Mouse (Mus musculus) ES-Bruce4 (cell line): ENCODE data around the gene Pon2. TPM values are rescaled to one million over a fixed set of nuclear protein-coding genes. Genes with fewer than 3 reads are reported as not detected.

Experiments
- H3K27ac ChIP-seq: 2 replicates; pipeline ENCODE4 v1.5.1; 2012; ENCODE audit warnings: low read length, inconsistent platforms; ENCODE audit not compliant: insufficient read depth
- H3K27me3 ChIP-seq: 2 replicates; pipeline ENCODE4 v1.6.1; 2012; ENCODE audit warnings: mild to moderate bottlenecking, low read length, inconsistent platforms; ENCODE audit not compliant: control insufficient read depth, poor library complexity, insufficient read depth, severe bottlenecking
- H3K36me3 ChIP-seq: 2 replicates; pipeline ENCODE4 v1.6.1; 2012; ENCODE audit warnings: inconsistent platforms, mild to moderate bottlenecking, low read length, moderate library complexity; ENCODE audit not compliant: control insufficient read depth, poor library complexity, insufficient read depth, severe bottlenecking
- H3K4me1 ChIP-seq: one replicate; pipeline ENCODE4 v1.8.1; 2011; ENCODE audit warnings: low read length; ENCODE audit not compliant: control insufficient read depth, insufficient read depth
- H3K4me3 ChIP-seq: 2 replicates; pipeline ENCODE4 v1.5.1; 2011; ENCODE audit warnings: low read depth, mild to moderate bottlenecking, low read length
- H3K9ac ChIP-seq: 2 replicates; pipeline ENCODE4 v1.6.1; 2012; ENCODE audit warnings: low read depth, mild to moderate bottlenecking, inconsistent platforms; ENCODE audit not compliant: poor library complexity, severe bottlenecking
- H3K9me3 ChIP-seq: replicated peaks from 2 replicates; pipeline ENCODE4 v1.6.1; 2012; ENCODE audit warnings: mild to moderate bottlenecking, low read length, inconsistent platforms; ENCODE audit not compliant: control insufficient read depth, poor library complexity, insufficient read depth, severe bottlenecking
- CTCF ChIP-seq: IDR thresholded peaks from one replicate; pipeline ENCODE4 v1.8.1; 2011; ENCODE audit warnings: low read depth, low read length
- EP300 ChIP-seq: IDR thresholded peaks from 2 replicates; pipeline ENCODE4 v1.6.1; 2011; ENCODE audit warnings: low read depth, low read length; ENCODE audit not compliant: insufficient read depth
- POLR2A ChIP-seq: IDR thresholded peaks from one replicate; pipeline ENCODE4 v1.8.1; 2011; ENCODE audit warnings: low read length; ENCODE audit not compliant: insufficient read depth
- polyA plus RNA-seq: library from polyadenylated mRNA; stranded (reverse); fragments of >200 nt; gene quantifications from 2 replicates; pipeline ENCODE4 v1.2.4, GENCODE M21; 2011; ENCODE audit warnings: low read depth; ENCODE audit not compliant: missing spikeins, insufficient read depth, insufficient read length

Gene Pon2
- polyA plus RNA-seq, 1 experiment: 6.5 TPM

DNA sequence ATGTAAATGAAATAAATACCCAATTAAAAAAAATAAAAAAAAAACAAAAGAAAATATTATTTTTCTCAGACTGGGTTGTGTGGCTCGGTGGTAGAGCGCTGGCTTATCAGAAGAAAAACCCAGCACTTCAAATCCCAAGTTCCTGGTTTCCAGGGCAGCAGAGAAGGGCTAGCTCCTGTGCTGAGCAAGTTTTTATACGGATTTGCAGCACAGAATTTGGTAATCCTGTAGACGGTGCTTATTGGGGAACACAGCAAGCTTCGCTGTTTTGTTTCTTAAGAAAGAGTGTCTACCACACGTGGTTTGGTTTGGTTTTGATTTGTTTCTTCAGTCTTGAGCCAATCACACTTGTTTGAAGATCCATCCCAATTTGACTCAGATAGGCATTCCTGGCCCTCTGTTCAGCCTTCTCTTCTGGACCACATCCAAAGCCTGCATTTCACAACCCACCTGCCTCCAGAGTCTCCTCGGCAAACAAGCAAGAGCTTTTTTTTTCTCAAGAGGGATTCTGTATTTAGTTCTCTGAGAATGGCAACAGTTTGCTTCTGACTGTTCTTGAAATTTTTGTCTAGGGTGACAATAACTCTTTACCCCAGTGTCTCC is 11.4 kb upstream of the Pon2 start:
- Histone ChIP-seq H3K27me3 (no peaks in the 10 kb centered on the region), H3K4me3 (no peak overlapping the region), H3K4me1 (no peaks in the 10 kb centered on the region), H3K9me3 (no peaks in the 10 kb centered on the region), H3K36me3 (no peaks in the 10 kb centered on the region), H3K27ac (no peak overlapping the region), H3K9ac (no peak overlapping the region)
- TF ChIP-seq EP300: no peak
- no peak for TF ChIP-seq POLR2A
- TF ChIP-seq CTCF: no peak

DNA sequence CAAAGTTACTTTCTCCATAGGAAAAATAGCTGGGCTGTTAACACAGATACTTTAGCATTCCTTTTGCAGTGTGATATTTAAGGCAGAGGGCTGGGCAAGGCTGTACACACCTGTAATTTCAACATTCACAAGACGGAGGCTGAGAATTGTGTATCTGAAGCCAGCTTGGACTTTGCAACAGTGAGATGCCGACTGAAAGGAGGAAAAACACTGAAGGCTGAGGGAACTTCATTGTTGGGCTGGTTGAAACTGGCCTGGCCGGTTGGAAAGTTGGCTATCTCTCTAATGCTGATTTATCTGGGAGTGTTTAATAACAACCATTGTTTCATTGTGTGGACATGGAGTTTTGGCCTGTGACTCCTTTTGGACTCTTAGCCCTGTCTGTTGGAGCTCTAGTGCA is 7.7 kb upstream of the Pon2 start:
- no peaks in the 10 kb centered on the region for H3K9me3 ChIP-seq
- H3K36me3 ChIP-seq: no peaks in the 10 kb centered on the region
- H3K4me3 ChIP-seq: no peak overlapping the region
- no peak for TF ChIP-seq CTCF
- no peak for TF ChIP-seq POLR2A
- H3K27ac ChIP-seq: no peak overlapping the region
- H3K27me3 ChIP-seq: no peaks in the 10 kb centered on the region
- no peaks in the 10 kb centered on the region for H3K4me1 ChIP-seq
- H3K9ac ChIP-seq: no peak overlapping the region

DNA sequence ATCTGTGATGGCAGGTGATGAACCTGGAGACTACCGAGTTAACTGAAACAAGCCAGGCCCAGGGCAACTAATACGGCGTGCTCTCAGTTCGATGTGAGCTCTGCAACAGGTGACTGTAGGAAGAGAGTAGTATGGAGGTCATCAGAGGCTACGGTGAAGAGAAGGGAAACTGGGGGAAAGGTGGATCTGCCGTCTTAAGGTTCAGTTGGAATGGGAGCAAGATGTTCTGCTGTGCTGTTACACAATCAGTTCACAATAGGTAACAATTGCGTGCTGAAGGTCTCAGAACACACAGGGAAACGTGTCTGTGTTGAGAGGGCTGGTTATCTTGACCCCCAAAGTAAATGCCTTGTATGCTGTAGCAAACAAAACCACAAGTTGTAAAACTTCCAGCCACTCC is 6.7 kb upstream of the Pon2 start:
- Histone ChIP-seq H3K9me3 (no peaks in the 10 kb centered on the region), H3K36me3 (no peaks in the 10 kb centered on the region), H3K4me1 (no peaks in the 10 kb centered on the region), H3K27me3 (no peaks in the 10 kb centered on the region), H3K4me3 (no peak overlapping the region), H3K27ac (no peak overlapping the region), H3K9ac (no peak overlapping the region)
- no peak for TF ChIP-seq CTCF
- no peak for TF ChIP-seq POLR2A
- TF ChIP-seq EP300: no peak

DNA sequence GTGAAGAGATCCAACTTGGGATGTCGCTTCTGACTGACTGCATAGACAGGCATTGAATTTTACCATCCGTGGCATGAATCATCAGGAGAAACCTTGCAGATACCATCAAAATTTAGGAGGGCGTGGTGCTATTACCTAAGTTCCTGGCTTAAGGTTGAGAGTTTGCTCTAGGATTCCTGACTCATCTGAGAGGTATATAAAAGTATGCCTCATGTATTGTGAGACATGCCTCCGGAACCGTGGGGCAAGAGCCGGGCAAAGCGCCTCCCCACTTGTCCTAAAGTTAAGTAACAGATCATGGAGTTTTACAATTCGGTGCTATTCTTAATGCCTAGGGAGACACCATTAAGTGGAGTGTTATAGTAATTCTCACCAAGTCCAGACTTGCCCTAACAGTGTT is 2.4 kb upstream of the Pon2 start:
- H3K4me1 ChIP-seq: no peaks in the 10 kb centered on the region
- H3K9me3 ChIP-seq: no peaks in the 10 kb centered on the region
- no peak overlapping the region for H3K27ac ChIP-seq
- H3K9ac ChIP-seq: no peak overlapping the region
- H3K27me3 ChIP-seq: no peaks in the 10 kb centered on the region; the same call in 1 of the 2 replicates
- H3K4me3 ChIP-seq: no peak overlapping the region
- no peaks in the 10 kb centered on the region for H3K36me3 ChIP-seq
- TF ChIP-seq EP300: no peak
- TF ChIP-seq CTCF: no peak
- no peak for TF ChIP-seq POLR2A

DNA sequence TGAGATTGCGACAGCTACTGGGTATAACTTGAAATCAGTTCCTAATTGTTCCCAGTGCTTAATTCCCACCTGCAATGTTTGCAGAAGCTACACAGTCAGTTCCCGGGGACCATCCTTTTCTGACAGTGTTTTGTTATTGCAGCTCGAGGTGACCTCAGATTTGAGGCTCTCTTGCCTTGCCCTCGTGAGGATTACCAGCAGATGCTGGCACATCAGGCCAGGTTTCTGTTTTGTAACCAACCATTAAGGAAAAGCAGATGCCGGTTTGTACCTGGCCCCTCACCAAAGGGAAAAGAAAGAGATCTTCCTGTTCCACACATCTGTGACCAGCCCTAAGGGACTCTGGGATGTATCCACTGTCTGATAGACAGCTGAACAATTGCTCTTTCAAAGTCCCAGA is 1.3 kb upstream of the Pon2 start:
- H3K27ac ChIP-seq: no peak overlapping the region
- TF ChIP-seq CTCF: no peak
- H3K36me3 ChIP-seq: no peaks in the 10 kb centered on the region

GRCm38 (mm10) chr6:5297321-5298091 is 749 bp downstream of the Pon2 start:
- peak overlapping the region; percentile 64 for H3K9ac ChIP-seq
- peak overlapping the region; percentile 55 for H3K4me3 ChIP-seq
- H3K27me3 ChIP-seq: no peaks in the 10 kb centered on the region; the same call in 1 of the 2 replicates
- TF ChIP-seq EP300: no peak
- H3K4me1 ChIP-seq: no peaks in the 10 kb centered on the region
- H3K36me3 ChIP-seq: no peaks in the 10 kb centered on the region
- H3K27ac ChIP-seq: no peak overlapping the region
- no peaks in the 10 kb centered on the region for H3K9me3 ChIP-seq

More for the DNA sequence above, 1.3 kb upstream of the Pon2 start:
- H3K9ac ChIP-seq: no peak overlapping the region
- no peaks in the 10 kb centered on the region; the same call in 1 of the 2 replicates for H3K27me3 ChIP-seq
- no peak overlapping the region for H3K4me3 ChIP-seq
- no peaks in the 10 kb centered on the region for H3K4me1 ChIP-seq
- H3K9me3 ChIP-seq: no peaks in the 10 kb centered on the region
